Mouse (Mus musculus): ENCODE measurements around the gene Prkar2a.
A peak's percentile ranks its signal among the peaks of the same experiment; 100 is the strongest.
"Not testable (repeated sequence)": the region's sequence is repeated elsewhere in the genome, so short reads cannot be mapped to it uniquely, and the experiment has no call there.

The Prkar2a gene

DNA sequence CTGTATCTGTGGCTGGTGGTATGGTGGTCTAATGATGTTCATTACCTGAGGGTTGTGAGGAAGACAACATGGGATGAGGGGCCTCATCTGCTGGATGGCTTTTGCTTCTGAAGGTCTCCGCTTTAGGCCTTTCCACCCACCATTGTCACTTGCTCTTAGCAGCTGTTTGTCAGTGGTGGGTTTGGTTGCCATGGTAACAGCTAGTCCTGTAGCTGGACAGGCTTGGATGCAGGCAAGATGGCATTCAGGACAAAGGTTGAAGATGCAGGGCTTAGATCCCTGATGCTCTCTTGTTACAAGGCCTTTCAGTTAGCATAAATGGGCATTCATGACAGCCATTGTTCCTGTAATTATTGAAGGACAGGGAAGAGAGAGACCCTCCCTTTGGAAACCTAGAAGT is at the start of gene Prkar2a:
Gene Prkar2a, plus strand, starts transcription at position 209 of the 400 bp plus-strand sequence.
- no peak for DNase-seq

DNA sequence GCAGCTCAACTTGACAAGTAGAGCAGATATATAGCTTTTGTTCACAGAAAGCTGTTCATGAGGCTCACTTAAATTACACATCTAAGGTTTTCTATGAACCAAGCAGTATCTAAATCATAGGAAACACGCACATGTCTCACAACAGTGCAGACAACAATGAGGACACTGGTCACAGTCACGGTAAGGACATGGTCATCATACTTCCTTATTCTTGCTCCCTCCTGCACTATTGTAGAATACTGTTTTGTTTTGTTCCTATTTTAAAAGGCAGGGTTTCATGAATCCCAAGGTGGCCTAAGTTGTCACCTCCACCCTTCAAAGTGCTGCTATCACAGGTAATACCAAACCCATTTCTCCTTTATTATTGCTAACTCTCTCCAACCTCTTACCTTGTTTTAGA is 49.3 kb upstream of the Prkar2a start:
- DNase-seq, result no peak

DNA sequence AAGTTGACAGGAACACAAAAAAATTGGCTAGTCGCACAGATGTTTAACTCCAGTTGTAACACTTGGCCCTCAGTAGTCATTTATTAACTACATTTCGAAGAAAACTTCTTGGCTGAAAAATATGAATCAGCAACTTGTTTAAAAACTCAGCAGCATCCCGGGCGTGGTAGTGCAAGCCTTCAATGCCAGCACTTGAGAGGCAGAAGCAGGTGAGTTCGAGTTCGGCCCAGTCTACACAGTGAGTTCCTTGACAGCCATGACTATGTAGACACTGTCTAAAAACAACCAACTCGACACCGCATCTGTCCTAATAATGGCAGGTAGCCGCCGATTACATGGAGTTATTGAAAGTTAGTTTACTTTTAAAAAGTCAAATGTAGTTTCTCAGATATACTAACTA is 40.9 kb upstream of the Prkar2a start:
- no peak for DNase-seq

DNA sequence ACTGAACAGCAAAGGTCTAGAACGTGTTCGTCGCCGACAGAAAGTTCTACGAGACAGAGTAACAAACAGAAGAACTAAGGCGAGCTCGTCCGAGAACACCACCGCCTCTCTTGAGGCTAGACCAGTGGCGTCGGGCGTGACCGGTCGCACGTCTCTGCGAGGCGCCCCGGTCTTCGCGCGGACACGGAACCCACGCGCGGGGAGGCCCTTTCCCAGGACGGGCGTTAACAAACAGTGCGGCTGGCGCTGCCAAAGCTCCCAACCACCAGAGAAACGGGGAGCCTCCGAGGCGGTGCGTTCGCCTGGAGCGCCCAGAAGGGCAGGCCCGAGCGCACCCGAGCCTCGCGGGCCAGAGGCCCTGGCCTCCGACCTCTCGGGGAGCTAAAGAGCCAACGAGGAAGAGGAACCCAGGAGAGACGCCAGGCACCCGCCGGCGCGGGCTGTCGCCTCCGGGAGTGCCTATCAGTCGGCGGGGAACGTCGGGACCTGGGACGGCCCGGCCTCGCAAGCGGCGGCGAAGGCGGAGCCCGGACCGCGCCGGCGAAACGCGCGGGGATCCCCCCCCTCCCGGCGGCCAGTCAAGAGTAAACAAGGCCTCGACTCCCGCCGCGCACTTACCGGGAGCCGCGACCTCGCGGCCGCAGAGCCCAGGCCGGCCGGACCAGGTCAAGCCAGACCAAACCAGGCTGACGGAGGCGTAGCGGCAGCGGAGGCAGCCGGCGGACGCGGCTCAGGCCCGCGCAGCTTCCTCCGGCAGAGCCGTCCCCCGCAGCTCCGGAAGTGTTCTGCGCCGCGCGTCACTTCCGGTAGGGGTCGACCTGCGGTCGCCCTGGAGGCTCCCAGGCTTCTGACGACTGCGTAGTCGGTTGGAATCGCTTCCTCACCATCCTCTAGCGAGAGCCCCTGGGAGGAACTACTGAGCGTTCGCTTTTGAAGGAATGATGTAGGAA is 40.2 kb upstream of the Prkar2a start, which contains the start of gene Arih2:
Gene Arih2, minus strand, starts transcription at position 776 of the 950 bp plus-strand sequence.
- DNase-seq, result peak; percentile 92

DNA sequence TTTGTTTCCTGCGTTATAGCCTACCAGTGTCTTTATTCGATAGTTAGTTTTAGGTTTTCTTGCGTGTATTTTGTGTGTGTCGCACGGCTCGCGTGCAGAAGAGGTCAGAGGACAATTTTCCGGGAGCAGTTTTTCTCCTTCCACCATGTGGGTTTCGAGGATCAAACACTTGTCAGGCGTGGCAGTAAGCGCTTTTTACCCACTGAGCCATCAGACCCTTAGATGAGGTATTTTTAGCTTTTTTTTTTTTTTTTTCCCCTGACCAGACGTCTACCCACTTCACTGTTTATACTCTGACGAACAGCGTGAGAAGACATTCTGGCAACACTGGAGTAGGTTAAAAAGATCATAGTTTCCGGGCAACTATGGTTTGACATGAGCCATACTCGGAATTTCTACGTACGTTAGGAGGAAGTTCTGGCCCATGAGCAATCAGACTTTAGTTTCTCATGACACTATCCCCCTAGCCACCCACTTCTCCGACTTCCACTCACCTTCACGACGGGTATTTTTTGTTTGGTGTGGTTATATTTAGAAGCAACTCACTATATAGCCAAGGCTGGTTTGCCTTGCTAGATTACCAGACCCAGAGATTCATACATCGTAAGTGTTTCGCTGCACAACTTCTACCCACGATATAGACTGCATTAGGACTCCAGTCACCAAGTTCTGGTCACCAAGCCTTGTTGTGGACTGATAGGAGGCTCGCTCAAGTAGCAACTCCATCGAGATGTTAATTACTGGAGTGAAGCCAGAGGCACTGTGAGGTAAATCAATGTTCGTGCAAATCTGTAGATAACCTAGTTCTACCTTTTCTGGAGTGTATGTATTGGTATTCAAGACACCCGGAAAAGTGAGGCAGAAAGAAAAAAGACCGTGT is 39.3 kb upstream of the Prkar2a start:
- DNase-seq, result no peak

DNA sequence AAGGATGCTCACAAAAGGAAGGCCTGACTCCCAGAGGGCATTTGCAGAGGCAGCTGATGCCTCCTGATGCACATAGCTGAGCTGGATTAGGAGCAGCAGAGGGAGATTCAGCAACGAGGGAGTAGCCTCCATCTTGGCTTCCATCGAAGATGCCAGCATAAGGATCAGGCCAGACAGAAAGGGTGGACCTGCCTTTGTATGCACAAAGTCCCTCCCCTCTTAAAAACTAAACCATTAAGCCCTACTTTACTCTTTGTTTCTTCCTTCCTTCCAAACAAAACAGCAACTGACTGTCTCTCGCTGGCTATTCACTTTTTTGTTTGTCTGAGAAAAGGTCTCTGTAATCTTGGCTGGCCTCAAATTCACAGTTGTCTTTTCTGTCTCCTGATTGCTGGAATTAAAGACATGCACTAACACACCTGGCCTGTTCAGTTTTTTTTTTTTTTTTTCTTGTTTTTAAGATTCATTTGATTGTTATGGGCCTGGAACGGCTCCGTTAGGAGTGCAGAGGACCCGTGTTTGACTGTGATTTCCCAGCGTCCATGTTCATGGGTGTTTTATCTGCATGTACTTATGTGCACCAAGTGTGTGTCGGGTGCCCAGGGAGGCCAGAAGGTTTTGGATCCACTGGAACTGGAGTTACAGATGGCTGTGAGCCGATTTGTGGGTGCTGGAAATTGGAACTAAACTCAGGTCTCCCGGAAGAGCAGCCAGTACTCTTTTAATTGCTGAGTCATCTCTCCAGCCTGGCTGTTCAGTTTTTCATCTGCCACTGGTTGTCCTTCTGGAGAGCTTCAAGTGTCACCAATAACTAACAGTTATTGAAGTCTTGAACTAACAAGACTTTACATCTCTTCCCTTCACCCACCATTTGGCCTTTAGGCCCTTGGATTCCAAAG is 34.3 kb upstream of the Prkar2a start:
- DNase-seq, result no peak

DNA sequence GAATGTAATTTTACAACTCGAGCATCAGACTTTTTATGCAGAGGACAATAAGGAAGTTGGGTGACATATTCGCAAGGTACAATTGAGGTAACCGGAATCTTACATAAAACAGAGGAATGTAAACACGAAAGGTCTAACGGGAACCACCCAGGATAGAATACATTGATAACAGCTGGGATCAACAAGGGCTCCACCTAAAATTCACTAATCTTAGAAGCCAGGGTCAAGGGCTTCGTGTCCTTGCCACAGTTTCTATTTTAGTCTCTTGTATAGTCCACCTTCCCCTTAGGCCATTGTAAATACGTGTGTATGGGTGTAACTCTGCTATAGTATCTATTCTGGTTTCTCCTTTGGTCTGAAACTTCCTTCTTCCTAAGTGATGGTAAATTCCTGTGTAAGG is 33.2 kb upstream of the Prkar2a start:
- DNase-seq, result not testable (repeated sequence)

DNA sequence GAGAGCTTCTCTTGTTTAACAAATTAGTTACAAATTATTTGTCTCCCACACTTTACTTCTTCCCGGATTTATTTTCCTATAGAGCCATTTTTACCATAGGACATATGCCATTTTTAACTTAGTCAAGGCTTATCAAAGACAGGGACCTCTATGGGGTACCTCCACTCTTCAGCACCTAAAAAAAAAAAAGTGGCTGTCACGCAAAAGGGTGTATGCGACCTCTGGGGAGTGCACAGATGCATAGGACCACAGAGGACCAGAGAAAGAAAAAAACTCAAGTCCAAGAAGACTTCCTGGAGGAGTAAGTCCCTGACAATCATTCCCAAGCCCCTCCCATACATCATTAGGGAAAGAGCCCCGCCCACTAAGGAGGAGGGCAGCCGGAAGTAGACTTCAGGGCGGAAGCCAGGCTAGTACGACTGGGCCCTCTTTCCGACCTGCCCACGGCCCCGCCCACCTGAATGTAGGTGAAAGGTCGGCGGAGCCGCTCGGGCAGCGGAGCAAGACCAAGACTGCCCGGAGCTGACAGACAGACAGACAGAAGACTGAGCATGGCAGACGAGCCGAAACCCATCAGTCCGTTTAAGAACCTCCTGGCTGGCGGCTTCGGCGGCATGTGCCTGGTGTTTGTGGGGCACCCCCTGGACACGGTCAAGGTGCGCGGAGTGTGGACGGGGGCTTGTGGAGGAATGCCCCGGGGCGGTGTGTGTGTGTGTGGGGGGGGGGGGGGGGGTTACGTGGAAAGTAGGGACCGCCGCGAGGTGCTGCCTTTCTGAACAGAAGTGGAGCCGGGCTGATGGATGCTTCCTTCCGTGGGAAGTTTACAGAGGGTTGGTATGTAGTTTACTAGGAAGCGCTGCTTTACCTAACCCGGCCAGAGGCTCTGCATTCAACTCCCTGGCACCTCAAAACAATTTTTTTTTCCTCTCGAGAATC is 27.2 kb upstream of the Prkar2a start, which contains the start of gene Slc25a20:
Gene Slc25a20, plus strand, starts transcription at position 412 of the 936 bp plus-strand sequence.
- peak; percentile 79 for DNase-seq

DNA sequence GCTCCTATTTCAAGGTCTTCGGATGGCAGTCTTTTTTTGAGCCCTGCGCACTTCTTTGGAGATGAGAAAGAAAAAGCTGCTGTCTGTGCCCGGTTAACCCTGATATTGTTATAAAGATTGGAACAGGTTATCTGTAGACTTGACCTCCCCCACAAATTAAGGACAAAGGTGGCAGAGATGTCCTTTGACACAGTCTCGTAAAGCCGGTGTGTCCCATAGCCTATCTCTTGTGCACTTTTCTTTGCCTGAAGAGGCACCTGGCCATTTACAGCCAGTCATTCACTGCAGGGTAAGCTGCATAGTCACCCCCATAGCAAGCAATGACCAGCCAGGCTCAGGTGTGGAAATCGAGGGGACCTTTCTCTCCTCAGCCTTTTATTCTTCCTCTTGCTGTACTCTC is 26.5 kb upstream of the Prkar2a start:
- no peak for DNase-seq

DNA sequence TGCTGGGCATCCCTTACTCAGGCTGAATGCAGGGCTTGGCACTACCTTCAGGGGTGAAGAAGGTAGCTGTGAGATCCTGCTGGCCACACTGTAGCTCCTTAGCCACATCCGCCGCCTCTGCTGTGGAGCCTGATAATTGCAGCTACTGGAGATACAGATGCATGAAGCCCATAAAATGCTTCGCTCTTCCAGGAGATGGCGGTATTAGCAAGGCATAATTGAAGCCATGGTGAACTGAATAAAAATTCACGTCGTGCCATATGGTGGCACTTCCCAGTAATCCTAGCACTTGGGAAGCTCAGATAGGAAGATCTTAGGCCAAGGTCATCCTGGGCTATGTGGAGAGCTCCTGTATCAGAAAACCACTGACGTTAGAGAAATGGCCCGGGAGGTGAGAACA is 19.2 kb upstream of the Prkar2a start:
- DNase-seq, result no peak

DNA sequence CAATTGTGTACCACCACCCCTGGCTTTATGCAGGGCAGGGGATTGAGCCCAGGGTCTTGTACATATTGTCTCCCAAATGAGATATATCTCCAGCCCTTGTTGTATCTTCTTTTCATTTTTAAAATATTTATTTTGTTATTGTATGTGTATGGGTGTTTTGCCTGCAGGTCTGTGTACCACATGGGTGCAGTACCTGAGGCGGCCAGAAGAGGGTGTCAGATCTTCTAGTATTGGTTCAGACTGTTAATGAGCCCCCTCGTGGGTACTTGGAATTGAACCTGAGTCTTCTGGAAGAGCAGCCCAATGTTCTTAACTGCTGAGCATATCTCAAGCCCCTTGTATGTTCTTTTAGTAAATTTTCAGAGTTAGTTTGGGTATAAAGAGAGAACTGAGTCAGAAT is 16.0 kb upstream of the Prkar2a start:
- no peak for DNase-seq

DNA sequence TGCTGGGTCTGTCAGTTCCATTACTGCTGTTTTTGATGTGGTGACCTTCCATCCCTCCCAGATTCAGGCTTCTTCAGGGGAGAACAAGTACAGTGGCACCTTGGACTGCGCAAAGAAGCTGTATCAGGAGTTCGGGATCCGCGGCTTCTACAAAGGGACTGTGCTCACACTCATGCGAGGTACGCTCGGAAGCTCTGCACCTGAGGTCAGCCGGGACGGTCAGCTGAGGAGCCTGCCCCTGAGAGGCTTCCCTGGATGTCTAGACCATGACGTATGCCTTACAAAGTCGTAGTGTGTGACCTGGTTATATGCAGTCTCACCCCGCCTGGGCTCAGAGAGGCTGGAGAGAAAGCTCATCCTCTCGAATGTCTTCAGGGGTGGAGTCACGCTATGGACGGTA is 9.1 kb upstream of the Prkar2a start:
- DNase-seq, result no peak

DNA sequence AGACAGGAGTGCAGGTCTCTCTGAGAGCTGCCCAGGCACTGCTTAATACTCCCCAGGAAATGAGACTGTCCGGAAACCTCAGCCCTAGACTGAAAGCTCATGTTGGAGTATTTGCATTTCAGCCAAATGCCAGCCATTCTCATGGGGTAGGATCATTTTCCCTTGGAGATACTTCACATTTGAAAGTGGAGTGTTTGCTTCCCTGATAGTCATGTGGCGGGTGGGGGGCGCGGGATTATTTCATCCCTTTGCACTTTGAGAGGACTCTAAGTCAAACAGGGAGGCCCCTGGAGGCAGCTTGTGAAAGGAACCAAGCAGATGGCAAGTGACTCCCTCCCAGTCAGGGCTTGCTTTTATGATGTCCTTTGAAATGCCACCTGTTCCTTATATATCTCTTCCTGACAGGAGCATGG is 2.6 kb upstream of the Prkar2a start:
- DNase-seq, result no peak

DNA sequence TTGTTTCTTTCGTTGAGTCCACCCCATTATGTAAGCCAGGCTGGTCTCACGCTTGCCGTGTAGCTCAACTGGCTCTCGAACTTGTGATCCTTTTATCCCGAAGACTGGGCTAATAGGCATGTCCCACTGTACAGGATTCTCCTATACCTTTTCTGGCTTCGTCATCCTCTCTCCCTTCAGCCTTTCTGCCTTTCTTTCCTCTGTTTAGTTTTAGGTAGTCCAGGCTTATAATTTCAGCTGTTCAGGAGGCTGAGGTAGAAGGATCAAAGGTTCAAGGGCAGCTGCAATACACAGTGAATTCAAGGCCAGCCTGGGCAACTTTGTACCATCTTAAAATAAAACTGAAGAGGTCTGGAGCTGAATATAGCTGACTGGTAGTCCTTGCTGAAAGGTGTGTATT is 1.9 kb upstream of the Prkar2a start:
- no peak for DNase-seq

DNA sequence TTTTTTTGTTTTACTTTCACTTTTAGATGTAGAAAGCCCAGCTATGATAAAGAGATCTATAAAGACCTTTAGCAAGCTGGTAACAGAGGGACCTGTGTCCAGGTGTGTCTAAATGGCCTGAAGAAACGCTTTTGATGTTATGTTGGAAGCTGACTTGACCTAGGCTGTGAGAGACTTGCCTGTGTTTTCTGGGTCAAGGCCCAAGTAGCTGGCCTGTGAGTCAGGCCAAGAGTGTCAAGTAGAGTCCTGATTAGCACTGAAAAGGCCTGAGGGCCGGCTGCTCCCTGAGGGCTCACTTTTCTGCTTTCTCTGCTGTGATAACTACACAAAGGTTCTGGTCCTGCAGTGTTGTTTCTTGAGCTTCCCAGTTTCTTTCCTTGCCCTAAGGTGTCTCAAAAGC is 1.4 kb upstream of the Prkar2a start:
- no peak for DNase-seq

DNA sequence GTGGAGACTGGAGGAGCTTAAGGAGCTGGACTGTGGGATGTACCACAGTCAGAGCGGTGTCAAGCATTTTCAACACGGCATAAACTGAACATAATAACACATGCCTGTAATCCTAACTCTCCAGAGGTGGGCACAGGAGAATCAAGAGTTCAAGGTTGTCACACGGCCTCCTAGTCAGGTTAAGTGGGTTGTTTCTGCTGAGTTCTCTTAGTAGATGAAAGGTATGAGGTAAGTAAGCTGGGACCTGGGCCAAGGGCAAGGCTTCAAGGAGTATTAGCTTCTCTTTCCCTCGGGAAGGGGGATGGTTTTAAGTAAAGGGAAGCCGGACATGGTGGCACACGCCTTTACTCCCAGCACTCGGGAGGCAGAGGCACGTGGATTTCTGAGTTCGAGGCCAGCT is 663 bp upstream of the Prkar2a start:
- DNase-seq, result no peak

DNA sequence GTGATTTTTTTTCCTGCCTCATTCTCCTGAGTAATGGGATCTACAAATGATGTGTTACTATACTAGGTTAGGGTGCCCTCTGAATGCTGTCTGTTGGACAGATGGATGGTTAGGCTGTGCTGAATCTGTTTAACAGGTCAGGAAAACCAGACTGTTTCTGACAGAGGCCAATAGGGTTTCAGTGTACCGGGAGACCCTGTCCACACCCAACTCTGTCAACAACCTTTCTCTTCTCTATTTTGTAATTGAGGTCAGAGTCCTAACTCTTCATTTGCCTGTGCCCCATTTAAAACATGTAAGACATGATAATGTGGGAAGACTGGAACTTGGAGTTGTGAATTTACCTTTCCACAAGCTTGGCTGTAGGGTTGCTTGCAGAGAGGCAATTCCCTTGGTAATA is 879 bp downstream of the Prkar2a start:
- no peak for DNase-seq

DNA sequence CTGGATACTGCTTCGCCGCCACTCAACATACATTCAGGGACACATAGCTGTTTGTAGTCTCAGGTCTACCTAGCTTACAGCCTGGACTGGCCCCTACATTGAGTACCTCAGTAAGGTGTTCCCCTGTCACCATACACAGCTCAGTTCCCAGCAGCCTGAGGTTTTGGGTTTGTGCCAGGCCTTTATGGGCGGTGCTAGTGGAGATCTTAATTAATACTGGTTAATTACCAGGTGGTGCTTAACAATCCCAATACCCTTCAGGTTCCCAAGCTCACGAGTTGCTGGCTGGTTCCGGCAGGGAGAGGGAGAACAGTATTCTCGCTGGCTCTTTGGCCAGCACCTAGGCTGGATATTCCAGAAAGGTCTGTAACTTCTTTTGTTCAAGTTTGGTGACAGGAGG is 1.8 kb downstream of the Prkar2a start:
- DNase-seq, result no peak

DNA sequence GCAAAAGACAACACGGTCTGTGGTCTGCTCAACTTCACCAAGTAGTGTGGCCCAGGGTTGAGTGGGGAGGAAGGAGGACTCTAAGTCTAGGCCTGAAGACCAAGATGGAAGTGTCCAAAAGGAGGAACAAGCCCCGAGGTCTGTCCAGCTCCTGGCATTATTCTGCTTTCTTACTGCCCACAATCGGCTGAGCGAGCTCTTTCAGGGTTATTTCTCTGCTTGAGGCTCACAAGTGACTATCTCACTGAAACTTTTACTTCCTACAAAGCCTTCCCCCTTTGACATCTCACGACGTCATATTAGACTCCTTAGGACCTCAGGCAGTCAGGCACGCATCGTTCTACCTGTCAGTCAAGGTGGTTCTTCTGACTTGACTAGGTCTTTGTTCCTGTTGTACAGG is 2.3 kb downstream of the Prkar2a start:
- no peak for DNase-seq

DNA sequence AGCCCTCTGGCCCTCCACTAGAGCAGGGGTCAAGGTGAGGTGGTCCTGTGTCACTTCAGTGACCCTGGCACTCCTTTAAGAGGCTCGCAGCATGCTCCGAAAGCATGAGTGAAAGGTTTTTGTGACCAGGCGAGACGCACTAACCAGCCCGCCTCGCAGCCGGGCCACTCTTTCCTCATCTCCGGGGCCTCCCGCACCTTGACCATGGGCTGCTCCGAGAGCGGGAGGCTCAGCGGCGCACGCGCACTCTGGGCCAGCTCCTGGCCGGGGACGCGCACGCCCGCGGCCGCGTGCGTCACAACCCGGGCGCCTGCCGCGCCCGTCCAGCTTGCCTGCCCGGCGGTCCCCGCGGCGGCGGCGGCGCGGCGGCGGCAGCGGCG is 2.7 kb downstream of the Prkar2a start:
- peak; percentile 67 for DNase-seq

All from thymus, postnatal 25 days (tissue).